Mouse (Mus musculus) left cerebral cortex, postnatal 10 days (tissue): ENCODE results near the gene Gm17019. TPM values are rescaled to one million over a fixed set of nuclear protein-coding genes. Genes with fewer than 3 reads are reported as not detected.
"Not testable (repeated sequence)": the region's sequence is repeated elsewhere in the genome, so short reads cannot be mapped to it uniquely, and the experiment has no call there.

Experiments
- DNase-seq, 2 experiments: peaks; one replicate each; pipeline ENCODE4 v3.0.0; 2021 to 2022; ENCODE audit warnings: low spot score in 2 of 2, mixed read lengths in 1 of 2; ENCODE audit errors: extremely low spot score in 1 of 2
- intact Hi-C: fragments of 180-260 bp; cut with DNase I; formaldehyde crosslinking; loops from one replicate; pipeline ENCODE4 v1.15.1; 2025
- total RNA-seq, 2 experiments: library from RNA; stranded (reverse); gene quantifications; 2 replicates each; pipeline ENCODE4 v1.2.3; 2021

Gene Gm17019
- total RNA-seq, 2 experiments from 2014 or later: not detected

GRCm38 (mm10) chr5:15004569-15005562 is 27.9 kb downstream of the Gm17019 start:
- DNase-seq, intact Hi-C loops: not testable (repeated sequence)

DNA sequence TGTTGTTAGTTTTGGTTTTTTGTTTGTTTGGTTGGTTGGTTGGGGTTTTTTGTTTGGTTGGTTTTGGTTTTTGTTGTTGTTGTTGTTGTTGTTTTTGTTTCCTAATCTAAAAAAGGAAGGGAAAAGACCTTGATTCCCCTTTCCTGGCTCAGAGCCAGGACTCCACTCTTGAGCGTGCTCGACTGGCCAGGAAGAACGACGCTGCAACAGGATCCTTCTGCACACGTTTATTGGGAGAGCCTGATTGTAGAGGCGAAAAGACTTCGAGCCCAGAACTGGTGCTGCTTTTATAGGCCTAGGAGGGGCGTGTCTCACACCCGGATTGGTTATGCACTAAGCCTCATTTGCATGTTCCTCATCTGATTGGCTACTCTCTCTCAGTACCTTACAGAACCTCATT is 34.7 kb downstream of the Gm17019 start:
- DNase-seq, intact Hi-C loops: not testable (repeated sequence)

GRCm38 (mm10) chr5:14997556-14997955 is 35.2 kb downstream of the Gm17019 start:
- intact Hi-C loops, DNase-seq: not testable (repeated sequence)

- DNase-seq, intact Hi-C loops: not testable (repeated sequence)
These were observed 36.0 kb downstream of the Gm17019 start for GRCm38 (mm10) chr5:14996670-14997249.

DNA sequence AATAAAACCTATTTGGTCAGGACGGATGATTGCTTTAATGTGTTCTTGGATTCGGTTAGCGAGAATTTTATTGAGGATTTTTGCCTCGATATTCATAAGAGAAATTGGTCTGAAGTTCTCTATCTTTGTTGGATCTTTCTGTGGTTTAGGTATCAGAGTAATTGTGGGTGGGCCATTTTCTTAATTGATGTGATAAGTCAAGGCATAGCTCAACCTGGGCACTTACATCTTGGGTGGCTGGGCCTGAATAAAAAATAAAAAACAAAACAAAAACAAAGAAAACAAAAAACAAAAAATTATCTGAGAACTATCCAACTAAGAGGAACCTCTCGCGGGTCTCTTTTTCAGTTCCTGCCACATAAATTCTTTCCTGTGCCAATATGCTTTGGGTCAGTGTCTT is 38.7 kb downstream of the Gm17019 start:
- DNase-seq, intact Hi-C loops: not testable (repeated sequence)

DNA sequence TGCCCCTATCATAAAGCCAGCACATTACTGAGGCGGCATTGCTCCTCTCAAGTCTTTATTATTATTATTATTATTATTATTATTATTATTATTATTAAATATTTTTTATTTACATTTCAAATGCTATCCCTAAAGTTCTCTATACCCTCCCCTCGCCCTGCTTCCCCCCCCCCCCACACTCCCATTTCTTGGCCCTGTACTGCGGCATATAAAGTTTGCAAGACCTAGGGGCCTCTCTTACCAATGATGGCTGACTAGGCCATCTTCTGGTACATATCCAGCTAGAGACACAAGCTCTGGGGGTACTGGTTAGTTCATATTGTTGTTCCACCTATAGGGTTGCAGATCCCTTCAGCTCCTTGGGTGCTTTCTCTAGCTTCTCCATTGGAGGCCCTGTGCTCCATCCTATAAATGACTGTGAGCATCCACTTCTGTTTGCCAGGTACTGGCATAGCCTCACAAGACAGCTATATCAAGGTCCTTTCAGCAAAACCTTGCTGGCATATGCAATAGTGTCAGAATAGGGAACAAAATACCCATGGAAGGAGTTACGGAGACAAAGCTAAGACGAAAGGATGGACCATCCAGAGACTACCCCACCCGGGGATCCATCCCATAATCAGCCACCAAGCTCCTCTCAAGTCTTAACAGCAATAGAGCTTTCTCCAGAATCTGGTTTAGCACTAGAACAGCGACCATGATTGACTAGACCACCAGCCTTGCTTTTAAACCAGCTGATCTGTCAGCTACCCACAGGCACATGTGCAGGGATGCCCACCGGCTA is 42.2 kb downstream of the Gm17019 start:
- intact Hi-C loops, DNase-seq: not testable (repeated sequence)

DNA sequence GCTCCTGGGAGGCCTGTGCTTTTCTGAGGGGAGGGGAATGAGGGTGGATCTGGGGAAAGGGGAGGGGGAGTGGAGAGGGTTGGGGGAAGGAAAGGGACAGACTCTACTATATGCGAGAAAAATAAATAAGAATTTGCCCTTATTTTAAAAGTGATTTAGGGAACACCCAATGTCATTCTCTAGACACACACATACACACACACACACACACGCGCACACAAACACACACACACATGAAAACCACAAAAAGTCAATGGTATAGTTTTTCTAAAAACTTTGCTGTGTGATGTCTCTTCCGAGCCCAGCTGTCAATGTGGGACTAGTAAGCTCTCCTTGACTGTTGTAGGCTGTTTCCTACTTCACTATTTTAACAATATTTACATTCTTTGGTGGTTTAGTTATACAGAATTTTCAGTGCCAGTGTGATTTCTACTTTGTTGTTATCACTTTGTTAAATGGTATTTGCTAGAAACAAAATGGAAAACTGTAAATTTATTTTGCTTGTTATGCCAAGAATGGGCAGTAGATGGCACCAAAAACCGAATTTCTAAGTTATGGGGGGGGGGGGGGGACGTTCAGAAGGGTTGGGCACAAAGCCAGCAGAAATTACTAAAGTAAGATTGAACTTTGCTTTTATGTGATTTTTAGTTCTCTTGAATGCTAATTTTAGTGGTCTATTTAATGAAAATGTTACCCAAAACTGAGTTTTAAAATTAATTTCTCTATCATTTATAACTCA is 46.0 kb downstream of the Gm17019 start:
- intact Hi-C loops, DNase-seq: not testable (repeated sequence)

Other genes starting within 250 kb of the Gm17019 start
- gene Gm9758, start 118.1 kb downstream of the Gm17019 start, total RNA-seq: not detected
- gene Speer4e, start 94.6 kb downstream of the Gm17019 start, total RNA-seq: not detected
- not detected for gene Gm10354, start 54.1 kb downstream of the Gm17019 start, total RNA-seq